Mouse (Mus musculus): ENCODE data around the gene Snx22.

DNA sequence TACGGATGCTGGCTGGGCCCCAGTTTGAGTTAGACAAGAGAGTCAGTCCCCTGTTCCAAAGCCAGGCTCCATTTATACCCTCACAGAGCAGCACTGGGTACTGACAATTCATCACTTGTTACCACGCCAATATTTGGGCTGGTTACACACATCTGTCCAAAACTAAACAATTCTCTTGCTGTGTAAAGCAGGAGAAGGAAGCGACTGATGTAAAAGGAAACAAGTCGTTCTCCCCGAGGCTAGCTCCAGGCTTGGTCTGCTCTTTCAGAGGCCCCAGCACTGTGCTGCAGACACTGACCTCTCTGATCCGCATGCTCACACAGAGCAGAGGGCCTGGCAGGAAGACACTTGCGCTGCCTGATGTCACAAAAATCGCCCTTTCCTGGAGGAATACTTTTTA is 32.1 kb upstream of the Snx22 start:
- TF ChIP-seq CTCF (IDR thresholded peaks at IDR 0.05; ENCODE audit: insufficient read depth, low read depth, low read length) (no peak), POLR2A (IDR thresholded peaks at IDR 0.05; ENCODE audit: insufficient read depth, low read depth, low read length) (no peak)

All from olfactory bulb, adult 2 months (tissue).